Mouse (Mus musculus): Measurements from ENCODE around the gene Smyd2.

Gene Smyd2

DNA sequence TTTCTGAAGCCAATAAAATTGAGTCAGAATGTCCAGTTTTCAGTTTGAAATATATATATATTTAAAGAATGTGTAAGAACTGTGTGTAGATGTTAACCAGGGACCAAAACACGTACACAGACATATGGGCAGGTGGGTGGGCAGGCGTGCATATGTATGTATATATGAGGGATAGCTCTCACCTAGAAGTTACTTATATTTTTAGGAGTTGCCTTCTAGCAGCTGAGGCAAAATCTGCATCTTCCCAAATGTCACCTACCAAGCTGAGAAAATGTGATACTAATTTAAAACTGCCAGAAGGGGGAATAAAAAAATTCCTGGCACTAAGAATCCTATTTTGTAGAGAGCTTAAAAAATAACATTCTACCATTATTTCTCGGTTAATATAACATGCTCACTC, 2.4 kb downstream of the Smyd2 start:
- DNase-seq (ENCODE audit: low spot score in 2 of 2) = no peak

DNA sequence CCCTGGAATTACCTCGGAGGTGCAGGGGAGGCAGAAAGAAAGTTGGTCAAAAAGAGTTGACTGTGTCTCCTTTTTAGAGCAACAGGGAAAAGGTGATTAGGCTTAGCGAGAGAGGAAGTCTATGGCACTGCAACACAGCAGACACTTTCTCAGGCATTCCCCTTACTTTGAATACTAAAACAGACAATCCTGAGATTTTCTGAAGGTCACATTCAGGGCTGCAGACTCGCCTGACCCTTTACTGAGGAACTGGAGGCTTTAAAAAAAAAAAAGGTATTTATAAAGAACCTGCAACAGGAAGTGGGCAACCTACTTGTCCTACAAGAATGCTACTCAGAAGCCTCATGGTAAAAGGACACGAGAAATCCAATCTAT, 5.0 kb downstream of the Smyd2 start:
- no peak for DNase-seq (ENCODE audit: low spot score in 2 of 2)

DNA sequence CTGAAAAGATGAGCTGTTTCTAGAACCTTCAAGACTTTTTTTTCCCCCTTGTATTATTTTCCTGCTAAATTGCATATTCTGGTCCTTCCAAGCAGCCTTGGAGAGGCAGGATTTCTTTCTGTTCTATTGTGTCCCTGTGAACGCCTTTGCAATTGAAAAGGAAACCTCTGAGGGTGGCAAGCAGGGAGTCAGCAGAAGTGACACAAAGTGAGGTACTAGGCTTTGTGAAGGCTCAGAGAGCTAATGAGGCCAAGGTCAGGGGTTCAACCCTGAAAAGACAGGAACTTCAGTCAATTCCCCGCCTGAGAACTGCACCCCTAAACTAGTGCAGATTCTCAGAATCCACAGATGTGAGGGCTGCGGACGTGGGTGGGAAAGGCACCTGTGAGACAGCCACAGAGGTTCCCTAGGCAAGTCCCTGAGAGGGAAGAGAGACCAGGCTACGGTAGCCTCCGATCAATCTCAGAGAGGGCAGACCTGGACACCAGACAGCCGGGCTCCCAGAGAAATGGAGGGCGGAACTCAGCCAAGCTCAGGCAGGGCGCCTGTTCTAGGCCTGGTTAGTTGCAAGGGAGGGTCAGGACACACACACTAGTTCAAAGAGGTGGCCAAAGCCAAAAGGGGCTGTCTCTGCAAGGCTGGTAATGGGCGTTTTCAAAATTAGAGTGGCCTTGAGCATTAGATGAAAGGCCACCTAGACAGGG, 5.6 kb downstream of the Smyd2 start:
- no peak for DNase-seq (ENCODE audit: low spot score in 2 of 2)

DNA sequence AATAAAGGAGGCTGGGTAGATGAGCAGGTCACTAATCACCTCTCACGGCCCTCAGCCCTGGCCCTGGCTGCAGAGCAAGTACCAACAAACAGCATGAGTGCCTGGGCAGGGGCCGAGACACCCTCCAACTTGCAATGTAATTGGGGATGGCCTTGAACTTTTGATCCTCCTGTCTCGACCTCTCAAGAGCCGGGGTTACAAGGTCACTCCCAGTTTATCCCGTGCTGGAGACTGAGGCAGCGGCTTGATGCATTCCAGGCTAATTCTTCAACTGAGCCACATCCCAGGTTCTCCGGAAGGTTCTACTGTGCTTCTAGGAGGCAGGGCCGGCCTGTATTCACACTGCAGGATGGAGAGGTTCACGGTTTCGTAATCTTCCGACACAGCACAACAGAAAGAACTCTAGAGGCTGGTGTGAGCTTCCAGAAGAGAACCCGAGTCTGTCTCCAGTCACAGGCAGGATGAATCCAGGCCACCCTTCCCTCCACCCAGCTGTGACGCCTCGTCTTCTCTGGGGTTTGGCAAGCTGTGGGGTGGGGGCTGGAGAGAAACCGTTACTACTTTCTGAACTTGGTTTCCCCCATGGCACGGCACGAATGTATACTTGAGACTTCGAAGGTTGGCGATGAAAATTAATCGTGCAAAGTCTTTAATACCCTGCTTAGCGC, 8.9 kb downstream of the Smyd2 start:
- DNase-seq (ENCODE audit: low spot score in 2 of 2) = no peak

DNA sequence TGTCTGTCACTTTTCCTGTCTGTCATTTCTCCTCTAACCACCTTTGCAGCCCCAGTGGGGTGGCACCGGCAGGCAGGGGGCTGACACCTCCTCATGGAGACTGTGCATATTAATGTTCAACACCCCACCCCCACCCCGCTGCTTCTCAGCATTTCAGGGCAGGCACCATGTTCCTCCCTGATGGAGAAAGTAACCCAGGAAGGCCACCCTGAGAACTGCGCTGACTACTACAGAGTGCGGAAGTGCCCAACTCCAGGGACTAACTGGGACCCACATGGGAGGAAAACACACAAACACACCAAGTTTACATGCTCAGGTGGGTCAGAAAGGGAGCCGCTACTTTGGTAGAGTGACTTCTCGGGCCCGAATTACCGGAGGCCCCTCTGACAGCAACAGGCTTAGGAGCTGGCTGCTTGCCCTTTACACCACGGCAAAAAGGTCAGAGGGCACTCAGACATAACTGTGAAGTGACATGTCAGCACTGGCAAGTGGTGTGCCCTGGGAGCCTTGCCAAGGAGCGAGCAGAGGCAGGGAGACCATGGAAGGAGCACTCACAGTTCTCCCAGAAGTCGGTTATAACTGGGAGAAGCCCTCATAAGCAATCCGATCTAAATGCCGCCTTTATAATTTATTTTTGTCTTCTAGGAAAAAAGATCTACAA, 11.3 kb downstream of the Smyd2 start:
- no peak for DNase-seq (ENCODE audit: low spot score in 2 of 2)

DNA sequence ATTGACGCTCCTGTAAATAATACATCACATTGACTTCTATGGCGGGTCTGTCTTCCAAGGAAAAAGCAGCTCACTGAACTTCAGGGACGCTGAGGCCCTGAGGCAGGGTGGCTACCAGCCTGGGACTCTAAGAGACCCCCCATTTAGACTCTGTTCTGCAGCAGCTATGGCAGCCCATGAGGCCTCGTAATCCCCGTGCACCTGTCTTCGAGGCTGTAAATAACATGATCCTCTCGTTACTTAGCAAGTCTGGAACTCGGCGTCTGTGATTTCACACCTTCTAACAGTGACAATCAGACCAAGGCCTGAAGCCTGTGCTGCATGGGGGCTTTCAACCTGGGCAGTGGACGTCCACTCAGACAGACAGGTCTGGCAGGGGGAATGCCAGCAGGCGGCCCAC, 19.0 kb downstream of the Smyd2 start:
- DNase-seq (ENCODE audit: low spot score in 2 of 2) = no peak

DNA sequence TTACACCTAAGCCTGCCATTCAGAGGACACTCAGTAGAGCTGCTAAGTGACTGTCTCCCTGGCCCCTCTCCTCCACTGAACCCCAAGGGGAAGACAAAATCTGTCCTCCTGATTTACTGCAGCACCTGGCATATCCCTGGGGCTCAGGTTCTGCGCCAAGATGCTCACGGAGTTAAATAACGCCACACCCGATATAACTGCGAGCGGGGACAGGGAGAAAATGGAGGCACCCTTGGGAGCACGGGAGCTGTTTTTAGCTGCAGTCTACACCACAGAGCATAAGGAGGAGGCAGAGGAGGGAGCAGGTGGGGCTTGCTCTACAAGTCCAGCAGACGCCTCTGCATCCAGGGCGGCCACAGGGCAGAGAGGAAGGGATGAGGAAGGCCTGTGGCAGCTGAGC, 19.8 kb downstream of the Smyd2 start:
- DNase-seq (ENCODE audit: low spot score in 2 of 2) = no peak

DNA sequence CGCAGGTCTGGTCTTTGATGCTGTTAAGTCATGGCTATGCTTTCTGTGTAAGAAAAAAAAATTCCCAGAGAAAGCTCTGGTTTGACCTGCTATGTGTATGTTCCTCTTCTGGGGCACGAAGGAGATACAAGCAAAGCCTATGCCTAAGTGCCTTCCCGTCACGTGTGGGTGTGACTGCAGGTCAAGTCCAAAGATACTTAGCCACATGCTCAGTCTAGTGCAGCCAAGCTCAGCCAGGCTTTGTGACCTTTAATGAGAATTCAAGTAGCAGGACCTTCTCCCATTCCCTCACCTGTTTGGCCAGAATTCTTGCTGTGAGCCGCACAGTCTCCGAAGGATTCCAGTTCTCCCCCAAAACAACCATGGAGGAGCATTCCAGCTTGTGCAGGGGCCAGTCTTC, 22.6 kb downstream of the Smyd2 start:
- no peak for DNase-seq (ENCODE audit: low spot score in 2 of 2)

DNA sequence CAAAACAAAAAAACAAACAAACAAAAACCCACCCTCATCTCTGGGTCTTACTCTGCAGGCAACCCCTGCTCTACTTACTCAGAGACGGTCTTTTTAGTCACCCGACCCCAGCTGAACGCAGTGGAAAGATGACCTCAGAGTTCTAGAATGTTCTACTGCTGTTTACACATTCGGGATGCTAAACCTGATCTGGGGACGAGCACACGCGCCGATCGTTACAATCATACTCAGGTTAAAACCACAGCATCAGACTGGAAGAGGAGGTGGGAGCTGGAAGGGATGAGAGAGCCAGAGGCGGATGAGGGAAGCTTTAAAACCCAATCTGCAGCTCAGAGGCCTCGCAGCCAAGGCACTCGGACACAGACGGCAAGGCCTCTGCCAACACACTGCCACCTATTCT, 23.5 kb downstream of the Smyd2 start:
- no peak for DNase-seq (ENCODE audit: low spot score in 2 of 2)

DNA sequence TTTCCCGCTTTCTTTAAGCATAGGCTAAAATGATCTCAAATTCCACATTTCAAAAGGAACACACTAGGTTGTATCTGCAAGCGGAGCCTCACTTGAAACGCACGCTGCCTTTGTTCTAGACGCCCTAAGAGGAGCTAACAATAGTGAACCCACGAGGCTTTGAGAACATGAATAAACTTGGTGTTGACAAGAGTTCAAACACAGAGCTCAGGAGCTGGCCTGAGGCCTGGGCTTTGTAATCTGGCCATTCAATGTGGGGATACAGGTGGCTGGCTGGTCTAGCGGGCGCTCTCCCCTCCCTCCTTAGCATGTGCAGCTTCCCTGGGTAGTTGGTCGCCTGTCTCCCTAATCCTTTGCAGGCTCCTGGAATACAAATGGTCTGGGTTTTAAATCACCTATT, 24.3 kb downstream of the Smyd2 start:
- DNase-seq (ENCODE audit: low spot score in 2 of 2) = no peak

DNA sequence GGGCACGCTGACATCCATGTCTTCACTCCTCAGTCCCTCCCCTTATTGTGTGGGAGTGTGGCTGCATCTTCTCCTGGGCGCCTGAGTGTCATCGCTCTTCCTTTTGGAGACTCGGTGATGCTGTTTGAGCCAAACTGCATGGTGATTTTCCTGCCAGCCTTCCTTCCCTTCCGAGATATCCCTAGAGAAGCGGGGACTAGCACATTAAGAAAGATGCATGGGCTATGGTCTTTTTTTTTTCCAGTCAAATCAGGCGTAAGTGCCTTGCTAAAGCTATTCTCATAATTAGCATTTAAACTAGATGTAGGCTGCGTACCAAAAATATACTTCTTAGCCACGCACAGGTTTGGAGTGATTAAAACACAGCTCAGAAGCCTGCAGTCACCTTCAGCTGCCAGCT, 28.0 kb downstream of the Smyd2 start:
- no peak for DNase-seq (ENCODE audit: low spot score in 2 of 2)

DNA sequence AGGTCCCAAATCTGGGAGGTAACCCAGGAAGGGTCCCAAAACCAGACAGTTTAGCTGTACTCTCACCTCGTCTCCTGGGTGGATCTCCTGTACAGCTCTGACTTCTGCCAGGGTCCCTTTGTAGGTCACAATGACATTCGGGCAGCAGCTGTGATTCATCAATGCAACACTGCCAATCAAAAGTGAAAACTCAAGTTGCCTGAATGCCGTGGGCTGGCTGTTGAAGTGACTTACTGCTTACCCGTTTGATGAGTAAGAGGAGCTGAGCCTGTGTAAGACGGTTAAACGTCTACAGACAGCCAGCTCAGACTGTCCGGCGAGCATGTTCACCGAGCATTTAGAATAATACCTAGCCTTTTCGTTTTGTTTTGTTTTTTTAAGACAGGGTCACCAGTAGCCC, 33.4 kb downstream of the Smyd2 start:
- no peak for DNase-seq (ENCODE audit: low spot score in 2 of 2)

DNA sequence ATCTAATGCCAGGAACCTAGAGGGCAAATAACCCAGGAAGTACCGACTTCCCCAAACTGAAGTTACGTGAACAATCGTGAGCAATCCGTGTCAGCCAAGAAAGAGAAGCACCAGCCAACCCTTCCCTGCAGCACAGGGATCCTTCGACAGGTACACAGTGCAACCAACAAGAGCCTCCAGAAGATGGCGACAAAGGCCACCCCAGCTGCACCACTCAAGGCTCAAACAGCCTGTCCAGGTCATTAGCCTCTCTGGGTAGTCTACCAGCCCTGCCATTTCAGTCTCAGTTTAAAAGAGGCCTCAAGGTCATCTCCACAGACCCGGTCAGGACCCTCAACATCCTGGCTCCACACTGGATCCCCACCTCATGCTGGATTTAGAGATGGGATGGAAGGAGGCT, 34.6 kb downstream of the Smyd2 start:
- DNase-seq (ENCODE audit: low spot score in 2 of 2) = peak in 1 of 2 experiments; percentile 47

DNA sequence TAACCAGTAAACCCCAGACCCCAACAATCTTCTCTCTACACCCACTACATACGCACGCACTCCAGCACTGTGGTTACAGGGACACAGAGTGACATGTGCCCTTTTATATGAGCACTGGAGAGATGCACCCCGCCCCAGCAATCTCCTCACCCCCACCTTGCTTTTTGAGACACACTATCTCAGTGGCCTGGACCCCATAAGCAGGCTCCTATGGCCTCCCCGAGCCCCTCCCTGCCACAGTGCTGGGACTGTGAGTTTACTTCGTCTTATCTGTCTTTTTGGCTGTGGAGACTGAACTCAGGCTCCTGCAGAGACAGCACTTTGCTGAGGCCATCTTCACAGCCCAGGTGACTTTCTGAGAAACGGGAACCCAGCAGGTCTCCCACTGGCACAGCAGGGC, 36.2 kb downstream of the Smyd2 start:
- no peak for DNase-seq (ENCODE audit: low spot score in 2 of 2)

DNA sequence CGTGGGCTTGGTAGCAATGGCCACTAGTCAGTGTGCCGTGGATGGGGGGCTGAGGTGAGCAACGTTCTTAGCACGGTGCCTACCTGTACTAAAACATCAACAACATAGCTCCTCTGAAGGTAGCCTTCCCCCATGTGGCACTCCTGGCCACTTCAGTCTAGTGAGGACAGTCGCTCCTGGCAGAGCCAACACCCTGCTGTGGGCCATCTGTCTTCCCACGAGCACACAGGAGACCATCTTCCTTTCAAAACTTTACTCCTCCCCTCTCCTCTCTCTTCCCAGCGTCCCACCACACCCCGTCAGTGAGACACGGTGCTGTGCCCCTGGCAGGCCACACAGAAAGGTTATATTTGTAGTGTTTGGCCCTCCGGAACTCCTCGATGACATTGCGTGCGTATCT, 37.2 kb downstream of the Smyd2 start:
- DNase-seq (ENCODE audit: low spot score in 2 of 2) = no peak

DNA sequence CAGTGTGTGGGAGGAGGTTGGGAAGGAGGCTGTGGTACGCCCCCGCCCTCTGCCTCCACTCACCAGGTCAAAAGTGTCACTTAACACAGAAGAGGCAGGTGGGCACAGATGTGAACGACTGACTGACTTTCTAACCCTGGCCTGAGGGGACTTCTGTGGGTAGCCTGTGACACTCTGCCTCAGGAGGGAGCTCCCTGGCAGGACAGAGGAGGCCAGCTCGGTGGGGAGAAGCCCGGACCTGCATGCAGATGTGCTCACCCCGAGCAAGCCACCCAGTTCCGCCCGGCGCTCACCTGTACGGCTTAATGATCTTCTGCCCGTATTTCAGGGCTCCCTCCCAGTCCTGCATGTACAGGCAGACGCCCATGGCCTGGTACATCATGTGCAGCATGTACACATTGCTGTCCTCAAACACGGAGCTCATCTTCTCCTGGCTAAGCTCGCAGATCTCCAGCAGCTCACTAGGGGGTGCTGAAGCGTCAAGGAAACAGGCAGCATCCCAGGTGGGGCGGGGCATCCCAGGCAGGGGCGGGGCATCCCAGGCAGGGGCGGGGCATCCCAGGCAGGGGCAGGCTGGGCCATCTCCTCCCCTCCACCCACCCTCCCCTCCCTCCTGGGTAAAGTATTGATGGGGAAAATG, 38.5 kb downstream of the Smyd2 start:
- DNase-seq (ENCODE audit: low spot score in 2 of 2) = peak in 1 of 2 experiments; percentile 53

DNA sequence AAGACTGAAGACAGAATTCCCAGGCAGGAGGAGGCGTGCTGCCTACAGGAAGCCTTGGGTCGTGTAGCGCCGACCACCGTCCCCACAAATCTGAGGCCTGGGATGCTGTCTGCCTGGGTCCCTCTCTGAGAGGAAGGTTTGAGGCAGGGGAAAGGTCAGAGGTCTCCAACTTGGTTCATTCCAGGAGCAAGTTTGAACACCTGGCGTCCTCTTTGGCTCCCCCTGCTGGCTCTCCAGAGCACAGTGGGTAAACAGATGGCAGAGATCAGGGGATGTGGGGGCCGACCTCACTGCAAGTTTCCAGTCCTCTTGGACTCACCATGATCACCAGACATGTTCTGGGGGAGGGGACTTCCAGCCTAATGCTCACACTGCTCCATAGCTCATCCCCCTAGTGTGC, 39.3 kb downstream of the Smyd2 start:
- peak in 1 of 2 experiments; percentile 34 for DNase-seq (ENCODE audit: low spot score in 2 of 2)

DNA sequence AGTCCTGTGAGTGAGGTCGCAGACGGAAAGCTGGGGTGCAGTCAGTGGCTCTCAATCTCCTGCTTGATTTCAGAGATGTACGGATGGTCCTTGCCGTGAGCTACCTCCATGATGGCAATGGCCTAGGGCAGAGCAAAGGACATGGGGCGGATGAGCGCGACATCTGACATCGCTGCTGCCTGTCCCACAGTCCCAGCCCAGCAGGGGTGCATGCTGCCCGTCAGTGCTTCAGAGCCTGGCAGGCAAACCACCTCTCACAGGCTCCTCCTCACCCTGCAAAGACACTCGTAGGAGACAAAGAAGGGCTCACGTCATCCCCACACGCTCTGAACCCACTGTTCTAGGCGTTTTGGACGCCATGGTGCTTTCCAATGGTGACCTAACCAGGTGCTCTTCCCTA, 41.4 kb downstream of the Smyd2 start:
- no peak for DNase-seq (ENCODE audit: low spot score in 2 of 2)

DNA sequence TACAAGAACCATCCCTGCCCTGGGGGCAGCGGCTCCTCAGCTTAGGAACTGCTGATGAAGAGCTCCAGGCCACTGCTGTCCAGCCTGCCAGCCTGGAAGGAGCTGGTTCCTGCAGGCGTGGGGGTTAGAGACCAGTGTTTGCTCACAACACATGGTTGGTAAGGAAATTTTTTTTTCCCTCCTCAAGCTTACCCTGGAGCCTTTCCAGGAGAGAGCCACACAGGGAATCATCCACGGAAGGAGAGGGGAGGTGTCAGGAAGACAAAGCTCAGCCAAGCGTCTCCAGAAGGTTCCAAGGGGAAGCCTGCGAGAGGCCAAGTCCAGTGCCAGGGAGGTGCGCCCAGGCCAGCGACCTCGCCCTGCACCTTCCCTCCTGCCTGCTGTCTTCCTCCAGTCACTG, 42.2 kb downstream of the Smyd2 start:
- no peak for DNase-seq (ENCODE audit: low spot score in 2 of 2)

DNA sequence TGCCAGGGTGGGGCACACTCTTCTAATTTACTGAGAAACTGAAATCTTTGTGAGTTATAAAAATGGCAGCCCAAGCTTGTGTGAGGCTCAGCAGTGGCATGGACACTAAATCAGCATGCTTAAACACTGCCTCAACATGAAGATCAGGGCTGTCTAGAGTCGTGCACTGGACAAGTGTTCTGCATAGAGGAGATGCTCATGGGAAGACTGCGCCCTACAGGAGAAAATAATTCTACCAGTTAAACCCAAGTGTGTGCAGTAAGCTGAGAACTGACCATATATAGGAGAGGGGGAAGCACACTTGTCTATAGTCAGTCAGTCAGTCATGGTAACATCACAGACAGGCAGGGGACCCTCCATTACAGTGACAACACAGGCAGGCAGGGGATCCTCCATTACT, 43.0 kb downstream of the Smyd2 start:
- no peak for DNase-seq (ENCODE audit: low spot score in 2 of 2)

DNA sequence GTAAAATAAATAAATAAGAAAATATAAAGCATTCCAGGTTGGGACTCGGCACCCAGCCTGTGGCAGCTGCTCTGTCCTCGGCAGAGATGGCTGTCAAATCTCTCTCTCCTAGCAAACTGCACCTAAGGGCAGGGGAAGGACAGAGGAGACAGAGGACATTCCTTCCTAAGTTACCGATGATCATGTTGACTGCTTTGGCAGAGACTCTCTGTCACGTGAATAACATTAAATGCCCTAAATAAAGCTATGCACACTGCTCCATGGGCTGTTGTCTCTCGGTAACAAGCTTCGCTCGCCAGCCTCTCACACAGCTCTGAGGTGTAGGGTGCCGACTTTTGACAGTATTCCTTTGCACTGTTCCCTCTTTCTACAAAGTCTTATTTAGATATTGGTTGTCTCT, 46.0 kb downstream of the Smyd2 start:
- no peak for DNase-seq (ENCODE audit: low spot score in 2 of 2)

DNA sequence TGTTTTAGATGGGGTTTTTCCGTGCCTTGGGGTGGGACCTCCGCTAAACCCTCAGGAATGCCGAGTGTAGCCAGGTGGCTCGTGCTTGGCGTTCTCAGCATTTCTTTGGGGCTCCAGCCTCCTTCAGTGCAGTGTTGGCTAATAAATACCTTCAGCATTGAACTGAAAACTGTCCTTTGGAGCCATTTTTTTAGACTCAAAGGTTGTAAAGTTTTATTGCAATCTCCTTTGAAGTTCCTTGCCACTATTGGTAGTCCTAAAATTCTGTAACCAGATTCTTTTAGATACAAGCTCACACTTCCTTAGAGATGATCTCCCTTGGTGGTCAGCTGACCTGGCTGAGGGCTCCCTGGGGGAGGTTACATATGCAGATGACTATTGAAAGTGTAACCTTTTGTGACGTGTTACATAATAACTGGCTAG, 46.7 kb downstream of the Smyd2 start:
- no peak for DNase-seq (ENCODE audit: low spot score in 2 of 2)

DNA sequence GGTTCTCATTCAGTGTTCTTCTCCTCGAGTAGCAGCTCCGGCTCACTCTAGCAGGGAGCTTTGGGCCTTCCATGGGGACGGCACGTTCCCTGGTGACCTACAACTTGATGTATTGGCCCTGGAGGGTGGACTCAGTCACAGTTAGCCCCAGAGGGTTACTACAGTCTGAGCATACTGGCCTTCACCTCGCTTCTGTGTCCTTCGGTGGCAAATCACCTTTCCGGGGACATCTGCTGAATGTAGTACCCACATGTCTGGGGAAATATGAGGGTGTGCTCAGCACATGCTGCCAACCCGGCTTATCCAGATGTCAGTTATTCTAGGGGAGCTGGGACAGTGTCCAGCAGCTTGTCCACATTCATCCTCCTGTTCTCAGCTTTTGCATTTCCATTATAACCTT, 48.6 kb downstream of the Smyd2 start:
- DNase-seq (ENCODE audit: low spot score in 2 of 2) = no peak
